Mouse (Mus musculus) lung, embryonic 16.5 days (tissue): ENCODE measurements around the gene Gm49384. TPM values are rescaled to one million over a fixed set of nuclear protein-coding genes. Genes with fewer than 3 reads are reported as not detected.

ENCODE experiments used
- ATAC-seq: fragments of 200-750 bp; cut with Nextera tagmentation; 2 replicates; pipeline ENCODE4 v1.8.0; 2017; ENCODE audit warnings: low read depth, mild to moderate bottlenecking, moderate library complexity
- H3K27ac ChIP-seq: fragments of 300-500 bp; sonication (generic); 2 replicates; pipeline ENCODE4 v1.5.1; 2014; ENCODE audit warnings: mild to moderate bottlenecking, control low read depth, low read length
- H3K27me3 ChIP-seq: fragments of 300-500 bp; sonication (generic); 2 replicates; pipeline ENCODE4 v1.6.1; 2014; ENCODE audit warnings: low read depth, low read length, mixed read lengths; ENCODE audit not compliant: control insufficient read depth, insufficient read depth
- H3K36me3 ChIP-seq: fragments of 300-500 bp; sonication (generic); 2 replicates; pipeline ENCODE4 v1.6.1; 2014; ENCODE audit warnings: low read length; ENCODE audit not compliant: control insufficient read depth, insufficient read depth
- H3K4me1 ChIP-seq: fragments of 300-500 bp; sonication (generic); replicated peaks from 2 replicates; pipeline ENCODE4 v1.6.1; 2014; ENCODE audit warnings: low read length, mixed read lengths; ENCODE audit not compliant: control insufficient read depth, insufficient read depth
- H3K4me2 ChIP-seq: fragments of 300-500 bp; sonication (generic); 2 replicates; pipeline ENCODE4 v1.6.1; 2014; ENCODE audit warnings: low read depth, low read length, control low read depth
- H3K4me3 ChIP-seq: fragments of 300-500 bp; sonication (generic); 2 replicates; pipeline ENCODE4 v1.5.1; 2014; ENCODE audit warnings: mild to moderate bottlenecking, low read length, control low read depth
- H3K9ac ChIP-seq: fragments of 300-500 bp; sonication (generic); 2 replicates; pipeline ENCODE4 v1.6.1; 2014; ENCODE audit warnings: low read length, control low read depth
- H3K9me3 ChIP-seq: fragments of 300-500 bp; sonication (generic); 2 replicates; pipeline ENCODE4 v1.6.1; 2016; ENCODE audit warnings: low read length; ENCODE audit not compliant: control insufficient read depth
- WGBS: fragments of 180-500 bp; shearing (Covaris S2); extraction: QIAGEN DNeasy Blood & Tissue Kit; methylation state at CpG from one replicate; pipeline ENCODE4 v1.1.7; 2014; 5-methylcytosine and 5-hydroxymethylcytosine counted together
- polyA plus RNA-seq: library from polyadenylated mRNA; unstranded; fragments of >200 nt; fragmentation: Nextera tagmentation; extraction: Ambion mirVana; gene quantifications from 2 replicates; pipeline ENCODE4 v1.2.1, GENCODE M21; 2015

The Gm49384 gene
- polyA plus RNA-seq, 1 experiment from 2014 or later: 25.8 TPM

DNA sequence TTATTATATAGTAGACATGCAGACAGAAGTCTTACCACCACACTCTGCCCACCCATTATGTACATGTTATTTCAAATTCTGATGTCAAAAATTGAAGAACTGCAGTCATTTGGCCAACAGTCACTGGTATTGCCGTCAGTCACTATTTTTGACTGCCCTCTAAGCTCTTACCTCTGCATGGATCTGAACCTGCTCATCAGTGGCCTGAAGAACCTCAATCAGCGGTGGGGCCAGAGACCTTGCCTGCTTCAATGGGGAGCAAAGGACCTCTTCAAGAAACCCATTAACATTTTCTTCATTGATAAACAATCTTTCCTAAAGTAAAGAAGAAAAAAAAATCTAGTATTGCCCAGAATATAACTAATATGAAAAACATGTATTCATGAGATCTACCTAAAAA, 11.4 kb downstream of the Gm49384 start:
- H3K27ac ChIP-seq: no peak overlapping the region
- no peak overlapping the region for H3K4me2 ChIP-seq
- H3K27me3 ChIP-seq: no peaks in the 10 kb centered on the region
- H3K9ac ChIP-seq: no peak overlapping the region
- H3K4me3 ChIP-seq: no peak overlapping the region
- H3K4me1 ChIP-seq: peaks cover 7% of the 10 kb centered on the region
- no peaks in the 10 kb centered on the region for H3K9me3 ChIP-seq
- peaks cover 19% of the 10 kb centered on the region for H3K36me3 ChIP-seq
- WGBS: 89% methylated on average over 2 of the region's 2 CpGs
- no peak for ATAC-seq

DNA sequence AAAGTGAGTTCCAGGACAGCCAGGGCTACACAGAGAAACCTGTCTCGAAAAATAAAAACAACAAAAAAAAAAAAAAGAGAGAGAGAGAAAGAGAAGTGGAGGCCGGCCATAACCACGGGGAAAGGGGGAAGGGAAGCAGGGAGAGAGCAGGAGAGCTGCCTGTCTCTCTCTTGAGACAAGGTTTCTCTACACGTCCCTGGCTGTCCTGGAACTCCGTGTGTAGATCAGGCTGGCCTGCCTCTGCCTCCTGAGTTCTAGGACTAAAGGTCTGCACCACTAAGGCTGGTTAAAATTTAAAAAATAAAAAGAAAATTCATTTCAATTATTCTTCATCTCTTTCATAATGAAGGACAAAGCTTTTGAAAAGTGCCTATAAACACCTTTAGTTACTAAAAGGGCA, 12.7 kb downstream of the Gm49384 start:
- Histone ChIP-seq H3K27ac (no peak overlapping the region), H3K4me2 (no peak overlapping the region), H3K27me3 (no peaks in the 10 kb centered on the region), H3K9me3 (no peaks in the 10 kb centered on the region), H3K36me3 (peaks cover 19% of the 10 kb centered on the region), H3K9ac (no peak overlapping the region), H3K4me3 (no peak overlapping the region), H3K4me1 (peaks cover 15% of the 10 kb centered on the region)
- 96% methylated on average over 5 of the region's 5 CpGs for WGBS
- ATAC-seq: no peak

DNA sequence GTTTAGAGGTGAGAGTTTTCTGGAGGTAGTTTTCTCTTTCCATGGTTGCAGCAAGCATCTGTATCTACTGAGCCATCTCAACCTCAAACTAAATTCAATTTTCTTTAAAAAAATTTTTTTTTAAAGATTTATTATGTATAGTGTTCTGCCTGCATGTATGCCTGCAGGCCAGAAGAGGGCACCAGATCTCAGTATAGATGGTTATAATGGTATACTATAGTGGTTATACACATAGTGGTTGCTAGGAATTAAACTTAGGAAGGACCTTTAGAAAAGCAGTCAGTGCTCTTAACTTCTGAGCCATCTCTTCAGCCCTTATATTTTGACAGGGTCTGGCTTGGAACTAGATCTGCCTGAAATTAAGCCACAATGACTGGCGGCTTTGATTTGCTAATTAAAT, 13.5 kb downstream of the Gm49384 start:
- no peaks in the 10 kb centered on the region for H3K27me3 ChIP-seq
- H3K4me3 ChIP-seq: no peak overlapping the region
- no peak for ATAC-seq
- no peaks in the 10 kb centered on the region for H3K9me3 ChIP-seq
- no peak overlapping the region for H3K27ac ChIP-seq
- H3K9ac ChIP-seq: no peak overlapping the region
- WGBS: 98% methylated on average over 1 of the region's 1 CpGs
- peaks cover 12% of the 10 kb centered on the region for H3K4me1 ChIP-seq
- H3K36me3 ChIP-seq: peaks cover 19% of the 10 kb centered on the region
- H3K4me2 ChIP-seq: no peak overlapping the region

DNA sequence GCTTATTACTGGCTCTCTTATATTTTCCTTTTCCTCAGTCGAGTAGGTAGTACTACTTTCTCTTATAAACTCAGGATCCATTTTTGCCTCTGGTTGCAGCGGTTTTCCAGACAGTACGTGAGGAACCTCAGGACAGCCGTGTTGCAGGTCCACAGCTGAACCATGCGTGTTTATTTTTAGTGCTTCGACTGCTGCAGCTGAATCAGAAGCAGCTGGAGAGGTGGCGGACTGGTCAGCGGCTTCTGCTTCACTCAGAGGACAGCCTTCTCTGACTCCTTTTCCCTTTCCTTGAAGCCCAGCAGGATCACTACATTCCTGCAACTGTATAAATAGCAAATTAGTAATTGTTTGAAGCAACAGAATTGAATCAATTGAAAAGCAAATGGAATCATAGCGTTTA, 14.0 kb downstream of the Gm49384 start:
- H3K9ac ChIP-seq: no peak overlapping the region
- no peaks in the 10 kb centered on the region for H3K27me3 ChIP-seq
- peaks cover 15% of the 10 kb centered on the region for H3K4me1 ChIP-seq
- no peak overlapping the region for H3K4me2 ChIP-seq
- no peak overlapping the region for H3K4me3 ChIP-seq
- 84% methylated on average over 9 of the region's 9 CpGs for WGBS
- no peaks in the 10 kb centered on the region for H3K9me3 ChIP-seq
- peaks cover 19% of the 10 kb centered on the region for H3K36me3 ChIP-seq
- no peak for ATAC-seq
- no peak overlapping the region for H3K27ac ChIP-seq

DNA sequence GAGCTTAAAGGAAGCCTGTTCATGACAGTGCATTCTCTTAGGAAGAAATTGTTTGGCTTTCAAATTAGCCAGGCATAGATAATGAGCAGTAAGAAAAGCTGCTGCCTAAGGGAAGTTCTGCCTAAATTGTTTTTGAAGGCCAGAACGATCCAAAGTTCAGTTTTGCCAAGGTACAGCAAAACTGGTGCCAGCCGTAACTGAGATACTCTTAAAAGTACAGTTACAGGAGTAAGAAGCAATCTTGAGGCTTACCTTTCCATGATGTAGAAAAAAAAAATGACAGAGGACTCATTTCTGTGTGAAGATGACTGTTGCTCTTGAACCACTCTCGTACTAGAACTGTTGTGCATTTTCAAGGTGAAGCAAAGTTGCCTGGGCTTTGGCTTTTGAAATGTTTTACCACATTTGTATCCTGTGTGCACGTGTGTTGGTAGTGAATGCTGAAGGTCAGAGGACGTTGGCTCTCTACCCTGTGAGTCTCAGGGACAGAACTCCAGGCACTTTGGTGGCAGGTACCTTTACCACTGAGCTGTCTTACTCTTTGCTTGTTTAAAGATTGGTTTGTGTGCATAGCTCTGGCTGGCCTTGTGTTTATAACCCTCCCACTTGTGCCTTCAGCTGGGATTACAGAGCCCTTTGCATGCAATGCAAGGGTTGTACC, 17.1 kb downstream of the Gm49384 start:
- H3K4me2 ChIP-seq: no peak overlapping the region
- H3K4me3 ChIP-seq: no peak overlapping the region
- no peak overlapping the region for H3K27ac ChIP-seq
- WGBS: 55% methylated on average over 5 of the region's 5 CpGs
- ATAC-seq: no peak
- H3K9ac ChIP-seq: peak overlapping the region; percentile 20; the same call in 1 of the 2 replicates
- peaks cover 22% of the 10 kb centered on the region for H3K36me3 ChIP-seq
- no peaks in the 10 kb centered on the region for H3K27me3 ChIP-seq
- H3K9me3 ChIP-seq: no peaks in the 10 kb centered on the region
- peaks cover 23% of the 10 kb centered on the region for H3K4me1 ChIP-seq

DNA sequence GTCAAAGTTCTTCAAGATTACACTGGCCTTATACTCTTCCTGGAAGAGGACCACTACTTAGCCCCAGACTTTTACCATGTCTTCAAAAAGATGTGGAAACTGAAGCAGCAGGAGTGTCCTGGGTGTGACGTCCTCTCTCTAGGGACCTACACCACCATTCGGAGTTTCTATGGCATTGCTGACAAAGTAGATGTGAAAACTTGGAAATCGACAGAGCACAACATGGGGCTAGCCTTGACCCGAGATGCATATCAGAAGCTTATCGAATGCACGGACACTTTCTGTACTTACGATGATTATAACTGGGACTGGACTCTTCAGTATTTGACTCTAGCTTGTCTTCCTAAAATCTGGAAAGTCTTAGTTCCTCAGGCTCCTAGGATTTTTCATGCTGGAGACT, 18.7 kb downstream of the Gm49384 start:
- Histone ChIP-seq H3K4me3 (peak overlapping the region; percentile 90), H3K36me3 (peaks cover 21% of the 10 kb centered on the region), H3K4me2 (peak overlapping the region; percentile 98), H3K27ac (no peak overlapping the region), H3K4me1 (peaks cover 23% of the 10 kb centered on the region), H3K9ac (peak overlapping the region; percentile 93), H3K9me3 (no peaks in the 10 kb centered on the region), H3K27me3 (no peaks in the 10 kb centered on the region)
- WGBS: 65% methylated on average over 7 of the region's 7 CpGs
- no peak for ATAC-seq

DNA sequence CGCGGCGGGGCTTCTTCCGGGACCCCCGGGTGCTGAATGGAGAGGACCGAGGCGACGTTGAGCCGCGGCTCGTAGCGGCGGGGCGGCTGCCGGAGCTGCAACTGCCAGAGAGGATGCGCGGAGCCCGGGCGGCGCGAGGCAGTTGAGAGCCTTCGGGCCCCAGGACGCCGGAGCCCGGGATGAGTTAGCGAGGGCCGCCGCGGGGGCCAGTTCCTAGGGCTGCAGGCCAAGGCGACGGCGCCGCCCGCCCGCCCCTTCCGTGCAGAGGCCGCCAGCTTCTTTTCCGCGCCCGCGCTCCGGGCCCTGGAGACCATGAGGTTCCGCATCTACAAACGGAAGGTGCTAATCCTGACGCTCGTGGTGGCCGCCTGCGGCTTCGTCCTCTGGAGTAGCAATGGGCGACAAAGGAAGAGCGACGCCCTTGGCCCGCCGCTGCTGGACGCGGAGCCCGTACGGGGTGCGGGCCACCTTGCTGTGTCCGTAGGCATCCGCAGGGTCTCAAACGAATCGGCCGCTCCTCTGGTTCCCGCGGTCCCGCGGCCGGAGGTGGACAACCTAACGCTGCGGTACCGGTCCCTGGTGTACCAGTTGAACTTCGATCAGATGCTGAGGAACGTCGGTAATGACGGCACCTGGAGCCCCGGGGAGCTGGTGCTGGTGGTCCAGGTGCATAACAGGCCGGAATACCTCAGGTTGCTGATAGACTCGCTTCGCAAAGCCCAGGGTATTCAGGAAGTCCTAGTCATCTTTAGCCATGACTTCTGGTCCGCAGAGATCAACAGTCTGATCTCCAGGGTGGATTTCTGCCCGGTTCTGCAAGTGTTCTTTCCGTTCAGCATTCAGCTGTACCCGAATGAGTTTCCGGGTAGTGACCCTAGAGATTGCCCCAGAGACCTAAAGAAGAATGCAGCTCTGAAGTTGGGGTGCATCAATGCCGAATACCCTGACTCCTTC, 19.4 kb downstream of the Gm49384 start:
- Histone ChIP-seq H3K36me3 (peaks cover 16% of the 10 kb centered on the region), H3K4me1 (peaks cover 23% of the 10 kb centered on the region), H3K9me3 (no peaks in the 10 kb centered on the region), H3K27me3 (no peaks in the 10 kb centered on the region), H3K27ac (peak overlapping the region; percentile 91), H3K4me2 (peak overlapping the region; percentile 98), H3K4me3 (peak overlapping the region; percentile 90), H3K9ac (peak overlapping the region; percentile 93)
- peak; percentile 65 for ATAC-seq
- 1% methylated on average over 74 of the region's 86 CpGs for WGBS

DNA sequence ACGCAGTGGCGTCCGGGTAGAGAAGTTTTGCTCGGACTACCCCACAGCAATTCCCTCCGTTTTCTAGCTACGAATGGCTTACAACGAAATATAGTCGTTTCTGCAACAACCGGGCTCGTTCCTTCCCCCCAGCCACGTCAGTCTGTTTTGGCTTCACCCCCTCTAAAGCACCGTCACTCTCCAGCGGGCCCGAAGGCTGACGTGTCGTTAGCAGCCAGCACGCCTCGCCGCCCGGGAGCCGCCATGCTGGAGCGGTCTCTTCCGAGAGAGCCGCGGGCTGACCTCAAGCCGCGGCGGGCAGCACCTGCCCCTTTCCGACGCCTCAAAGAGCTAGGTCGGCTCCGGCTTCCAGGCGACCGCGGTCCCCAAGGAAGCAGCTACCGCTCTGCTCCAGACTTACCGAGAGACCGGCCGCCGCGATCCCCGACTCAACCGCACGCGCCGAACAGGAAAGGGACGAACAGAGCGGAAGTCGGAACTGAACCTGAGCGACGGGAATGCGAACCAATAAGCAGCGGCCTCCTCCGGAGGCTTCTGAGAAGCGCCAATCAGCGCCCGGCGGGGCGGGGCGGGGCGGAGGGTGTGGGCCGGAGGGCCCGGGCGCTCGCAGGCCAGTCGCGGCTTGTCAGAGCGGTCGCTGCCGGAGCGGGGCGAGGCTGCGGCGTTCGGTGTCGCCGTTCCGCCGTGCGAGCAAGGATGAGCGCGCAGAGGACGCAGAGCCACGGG, 20.3 kb downstream of the Gm49384 start, which contains the start of the genes Rpl36al and Mgat2:
TSS of gene Rpl36al (minus strand) at position 501 of the 726 bp plus-strand sequence.
TSS of gene Mgat2 (plus strand) at position 575 of the 726 bp plus-strand sequence.
- Histone ChIP-seq H3K9ac (peak within 1 kb of the TSS; percentile 93), H3K27ac (peak within 1 kb of the TSS; percentile 91), H3K4me2 (peak within 1 kb of the TSS; percentile 98), H3K27me3 (no peaks in the 10 kb centered on the region), H3K9me3 (no peaks in the 10 kb centered on the region), H3K4me3 (peak within 1 kb of the TSS; percentile 90), H3K36me3 (peaks cover 13% of the 10 kb centered on the region), H3K4me1 (peaks cover 23% of the 10 kb centered on the region)
- ATAC-seq: peak; percentile 99
- WGBS: under 1% methylated on average over 75 of the region's 84 CpGs

DNA sequence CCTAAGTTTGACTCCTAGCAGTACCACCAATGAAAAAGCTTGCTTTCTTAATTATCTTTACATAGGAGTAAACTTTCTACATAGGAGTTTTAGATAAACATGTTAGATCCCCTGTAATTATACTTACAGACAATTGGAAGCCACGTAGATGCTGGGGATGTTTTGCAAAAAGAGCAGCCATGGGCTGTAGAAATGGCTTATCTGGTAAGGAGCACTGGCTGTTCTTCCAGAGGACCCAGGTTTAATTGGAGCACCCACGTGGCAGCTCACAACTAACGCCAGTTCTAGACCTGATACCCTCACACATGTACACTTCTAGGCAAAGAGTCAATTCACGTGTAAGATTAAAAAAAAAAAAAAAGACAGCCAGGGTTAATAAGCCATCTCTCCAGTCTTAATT, 22.3 kb downstream of the Gm49384 start:
- peaks cover 17% of the 10 kb centered on the region for H3K4me1 ChIP-seq
- H3K9ac ChIP-seq: no peak overlapping the region
- no peak overlapping the region for H3K4me3 ChIP-seq
- no peaks in the 10 kb centered on the region for H3K27me3 ChIP-seq
- peaks cover 7% of the 10 kb centered on the region for H3K36me3 ChIP-seq
- WGBS: 84% methylated on average over 4 of the region's 4 CpGs
- no peak overlapping the region for H3K27ac ChIP-seq
- H3K9me3 ChIP-seq: no peaks in the 10 kb centered on the region
- no peak for ATAC-seq
- H3K4me2 ChIP-seq: no peak overlapping the region
